In genomic region chr1:21868484-21868883, GRCm38 (mm10) we compare ENCODE assay signal across 17 mouse cellular contexts.
DNase-seq lines count a peak whose midpoint lies in the region; ATAC-seq lines count a peak whose summit lies in the region.
"Had no signal": no experiment of that assay in that cellular context is flagged by ENCODE, and none has a peak within 500 bp of the region (broad histone marks: within the 10 kb centered on the region; RNA-seq: fewer than 3 reads in every experiment).

No protein-coding gene starts in this region.

- no peak overlapping the region for H3K9ac ChIP-seq in midbrain, embryonic 11.5 days (ENCODE audit: low read length)
- H3K9ac ChIP-seq in midbrain, embryonic 13.5 days (replicated peaks) = no peak overlapping the region
- H3K9ac ChIP-seq: heart, embryonic 15.5 days; hindbrain, embryonic 12.5 days; lung, embryonic 15.5 days; neural tube, embryonic 13.5 days had no signal

- ATAC-seq in cerebellum, adult (ENCODE audit: insufficient number of reproducible peaks, low FRiP score, low TSS enrichment) = 0 out of 2 replicates have a peak, but pooled peaks have one; percentile 40
- no peak for ATAC-seq in midbrain, embryonic 11.5 days (ENCODE audit: low FRiP score)
- ATAC-seq in midbrain, embryonic 13.5 days = no peak
- ATAC-seq: intestine, postnatal 0 days had no signal

- H3K4me3 ChIP-seq in midbrain, embryonic 11.5 days (ENCODE audit: low read depth, low read length) = no peak overlapping the region
- no peak overlapping the region for H3K4me3 ChIP-seq in midbrain, embryonic 13.5 days (replicated peaks)
- H3K4me3 ChIP-seq in embryonic facial prominence, embryonic 10.5 days = no peak overlapping the region
- H3K4me3 ChIP-seq: heart, embryonic 15.5 days; hindbrain, embryonic 12.5 days; lung, embryonic 15.5 days; neural tube, embryonic 13.5 days had no signal

- H3K4me2 ChIP-seq in midbrain, embryonic 11.5 days = no peak overlapping the region
- H3K4me2 ChIP-seq in midbrain, embryonic 13.5 days (replicated peaks) = no peak overlapping the region
- H3K4me2 ChIP-seq: heart, embryonic 15.5 days; hindbrain, embryonic 12.5 days; lung, embryonic 15.5 days; neural tube, embryonic 13.5 days had no signal

- no peak for DNase-seq in cerebellum, adult 8-10 months
- peak; percentile 69 for DNase-seq in midbrain, embryonic 11.5 days (ENCODE audit: low spot score, missing footprints)
- DNase-seq in cerebellum, postnatal 25 days = peak; percentile 5 to 22
- peak; percentile 27 to 55 for DNase-seq in layer of hippocampus, postnatal 14 days (ENCODE audit: low spot score in 2 of 2)
- DNase-seq in gastrocnemius, adult 18-20 months (ENCODE audit: low spot score) = no peak
- no peak for DNase-seq in embryonic facial prominence, embryonic 10.5 days (ENCODE audit: low spot score)
- DNase-seq: adrenal gland, adult 8-10 months; heart, adult 11 months; kidney, postnatal 10 days; thymus, postnatal 14 days had no signal

- no peaks in the 10 kb centered on the region for H3K36me3 ChIP-seq in midbrain, embryonic 11.5 days (ENCODE audit: control insufficient read depth, insufficient read depth, low read length)
- H3K36me3 ChIP-seq in midbrain, embryonic 13.5 days = no peaks in the 10 kb centered on the region
- no peaks in the 10 kb centered on the region for H3K36me3 ChIP-seq in embryonic facial prominence, embryonic 10.5 days (replicated peaks)
- H3K36me3 ChIP-seq: heart, embryonic 15.5 days; hindbrain, embryonic 12.5 days; lung, embryonic 15.5 days; neural tube, embryonic 13.5 days had no signal

- no peak overlapping the region for H3K27ac ChIP-seq in midbrain, embryonic 11.5 days (ENCODE audit: low read depth, low read length)
- H3K27ac ChIP-seq in midbrain, embryonic 13.5 days = no peak overlapping the region
- no peak overlapping the region for H3K27ac ChIP-seq in embryonic facial prominence, embryonic 10.5 days (replicated peaks)
- H3K27ac ChIP-seq: heart, embryonic 15.5 days; hindbrain, embryonic 12.5 days; lung, embryonic 15.5 days; neural tube, embryonic 13.5 days had no signal

- H3K4me1 ChIP-seq in midbrain, embryonic 11.5 days (ENCODE audit: control insufficient read depth, insufficient read depth, low read length) = no peaks in the 10 kb centered on the region
- no peaks in the 10 kb centered on the region for H3K4me1 ChIP-seq in midbrain, embryonic 13.5 days (replicated peaks)
- H3K4me1 ChIP-seq in embryonic facial prominence, embryonic 10.5 days = no peaks in the 10 kb centered on the region
- H3K4me1 ChIP-seq: heart, embryonic 15.5 days; hindbrain, embryonic 12.5 days; lung, embryonic 15.5 days; neural tube, embryonic 13.5 days had no signal

- WGBS in midbrain, embryonic 11.5 days = 94% methylated on average over 1 of the region's 1 CpGs
- WGBS in midbrain, embryonic 13.5 days = 73% methylated on average over 1 of the region's 1 CpGs
- WGBS in embryonic facial prominence, embryonic 10.5 days = 74% methylated on average over 1 of the region's 1 CpGs

- no peaks in the 10 kb centered on the region for H3K27me3 ChIP-seq in midbrain, embryonic 11.5 days (ENCODE audit: control insufficient read depth, insufficient read depth, low read length)
- no peaks in the 10 kb centered on the region for H3K27me3 ChIP-seq in midbrain, embryonic 13.5 days
- no peaks in the 10 kb centered on the region for H3K27me3 ChIP-seq in embryonic facial prominence, embryonic 10.5 days (replicated peaks; ENCODE audit: low read depth, poor library complexity, severe bottlenecking)
- H3K27me3 ChIP-seq: heart, embryonic 15.5 days; hindbrain, embryonic 12.5 days; lung, embryonic 15.5 days; neural tube, embryonic 13.5 days had no signal

- no peaks in the 10 kb centered on the region for H3K9me3 ChIP-seq in midbrain, embryonic 11.5 days (ENCODE audit: control insufficient read depth, low read length)
- no peaks in the 10 kb centered on the region for H3K9me3 ChIP-seq in midbrain, embryonic 13.5 days
- H3K9me3 ChIP-seq in embryonic facial prominence, embryonic 10.5 days = no peaks in the 10 kb centered on the region
- H3K9me3 ChIP-seq: heart, embryonic 15.5 days; hindbrain, embryonic 12.5 days; lung, embryonic 15.5 days; neural tube, embryonic 13.5 days had no signal

Comparison
In these comparisons a context has a peak if more than half of its experiments do, and no peak if none do; other contexts are left out.
1. DNase-seq: peak in midbrain, embryonic 11.5 days (single experiment), cerebellum, postnatal 25 days (2 of 2) and layer of hippocampus, postnatal 14 days (2 of 2); none in cerebellum, adult 8-10 months (single experiment), gastrocnemius, adult 18-20 months (single experiment) and embryonic facial prominence, embryonic 10.5 days (single experiment).